Mouse (Mus musculus) bone marrow, adult 2 months (tissue): Measurements from ENCODE around the gene Espnl. TPM values are rescaled to one million over a fixed set of nuclear protein-coding genes. Genes with fewer than 3 reads are reported as not detected.

Experiments
- H3K27ac ChIP-seq: fragments of 200-500 bp; 2 replicates; pipeline ENCODE4 v1.5.1; 2012; ENCODE audit warnings: low read depth, mild to moderate bottlenecking, control low read depth, inconsistent platforms, low read length; ENCODE audit not compliant: control insufficient read depth, poor library complexity, insufficient read depth
- H3K4me1 ChIP-seq: fragments of 200-500 bp; 2 replicates; pipeline ENCODE4 v1.6.1; 2011; ENCODE audit warnings: low read length; ENCODE audit not compliant: control insufficient read depth, insufficient read depth
- H3K4me3 ChIP-seq: fragments of 200-500 bp; replicated peaks from 2 replicates; pipeline ENCODE3; 2011; ENCODE audit warnings: mild to moderate bottlenecking, low read depth, low read length, control low read depth; ENCODE audit not compliant: control insufficient read depth
- CTCF ChIP-seq: fragments of 200-500 bp; IDR thresholded peaks from 2 replicates; pipeline ENCODE4 v1.5.1; 2011; ENCODE audit warnings: low read length, control low read depth; ENCODE audit not compliant: control insufficient read depth, insufficient read depth
- POLR2A ChIP-seq: fragments of 200-500 bp; IDR thresholded peaks from 2 replicates; pipeline ENCODE4 v1.6.1; 2011; ENCODE audit warnings: low read depth, mild to moderate bottlenecking, control low read depth, low read length, borderline replicate concordance; ENCODE audit not compliant: control insufficient read depth
- WGBS: fragments of 180-500 bp; shearing (Covaris S2); methylation state at CpG from one replicate; pipeline ENCODE4 v1.1.7; 2018; 5-methylcytosine and 5-hydroxymethylcytosine counted together
- polyA plus RNA-seq: library from polyadenylated mRNA; stranded (reverse); fragments of >200 nt; gene quantifications from 2 replicates; pipeline ENCODE4 v1.2.4, GENCODE M21; 2011; ENCODE audit warnings: low replicate concordance; ENCODE audit not compliant: missing spikeins, insufficient read depth, insufficient read length

Gene Espnl
- polyA plus RNA-seq, 1 experiment, result not detected

GRCm38 (mm10) chr1:91304621-91305020 is 17.3 kb upstream of the Espnl start:
- TF ChIP-seq POLR2A (no peak), CTCF (no peak)
- H3K4me1 ChIP-seq, result no peaks in the 10 kb centered on the region
- no peak overlapping the region for H3K4me3 ChIP-seq
- 93% methylated on average over 4 of the region's 4 CpGs for WGBS
- no peak overlapping the region for H3K27ac ChIP-seq

GRCm38 (mm10) chr1:91309366-91310085 is 12.3 kb upstream of the Espnl start:
- Histone ChIP-seq H3K4me1 (no peaks in the 10 kb centered on the region), H3K4me3 (no peak overlapping the region), H3K27ac (no peak overlapping the region)
- TF ChIP-seq CTCF, result no peak
- TF ChIP-seq POLR2A, result no peak
- WGBS, result 93% methylated on average over 13 of the region's 13 CpGs

- H3K27ac ChIP-seq, result no peak overlapping the region
- H3K4me3 ChIP-seq, result no peak overlapping the region
- WGBS, result 89% methylated on average over 4 of the region's 4 CpGs
- no peak for TF ChIP-seq POLR2A
- H3K4me1 ChIP-seq, result no peaks in the 10 kb centered on the region
Measured at GRCm38 (mm10) chr1:91312273-91312672, 9.6 kb upstream of the Espnl start.

- 75% methylated on average over 5 of the region's 5 CpGs for WGBS
- Histone ChIP-seq H3K4me1 (no peaks in the 10 kb centered on the region), H3K4me3 (no peak overlapping the region), H3K27ac (no peak overlapping the region)
- no peak for TF ChIP-seq CTCF
- TF ChIP-seq POLR2A, result no peak
Measured at GRCm38 (mm10) chr1:91313251-91313650, 8.6 kb upstream of the Espnl start.

GRCm38 (mm10) chr1:91317656-91318055 is 4.2 kb upstream of the Espnl start:
- no peaks in the 10 kb centered on the region for H3K4me1 ChIP-seq
- no peak overlapping the region for H3K27ac ChIP-seq
- 83% methylated on average over 6 of the region's 6 CpGs for WGBS
- no peak for TF ChIP-seq CTCF
- no peak for TF ChIP-seq POLR2A
- H3K4me3 ChIP-seq, result no peak overlapping the region

- TF ChIP-seq POLR2A (no peak), CTCF (no peak)
- Histone ChIP-seq H3K4me1 (no peaks in the 10 kb centered on the region), H3K4me3 (no peak overlapping the region), H3K27ac (no peak overlapping the region)
- WGBS, result 92% methylated on average over 2 of the region's 2 CpGs
Measured at GRCm38 (mm10) chr1:91324646-91325045, 2.8 kb downstream of the Espnl start.

GRCm38 (mm10) chr1:91325488-91326042 is 3.7 kb downstream of the Espnl start:
- H3K4me1 ChIP-seq, result no peaks in the 10 kb centered on the region
- no peak for TF ChIP-seq POLR2A
- TF ChIP-seq CTCF, result no peak
- H3K4me3 ChIP-seq, result no peak overlapping the region
- no peak overlapping the region for H3K27ac ChIP-seq
- WGBS, result 62% methylated on average over 4 of the region's 4 CpGs

- TF ChIP-seq CTCF (no peak), POLR2A (no peak)
- Histone ChIP-seq H3K4me3 (no peak overlapping the region), H3K27ac (no peak overlapping the region), H3K4me1 (no peaks in the 10 kb centered on the region)
- WGBS, result 59% methylated on average over 4 of the region's 4 CpGs
Measured at GRCm38 (mm10) chr1:91332102-91332501, 10.2 kb downstream of the Espnl start.
